Mouse (Mus musculus) midbrain, embryonic 10.5 days (tissue): ENCODE measurements around the gene Smyd4. TPM values are rescaled to one million over a fixed set of nuclear protein-coding genes. Genes with fewer than 3 reads are reported as not detected.

ENCODE experiments used
- DNase-seq: peaks from one replicate; pipeline ENCODE4 v3.0.0-alpha.2; 2017; ENCODE audit warnings: low spot score
- H3K27ac ChIP-seq: fragments of 300-500 bp; sonication (generic); replicated peaks from 2 replicates; pipeline ENCODE4 v1.5.1; 2016; ENCODE audit warnings: mild to moderate bottlenecking
- H3K27me3 ChIP-seq: fragments of 300-500 bp; sonication (generic); 2 replicates; pipeline ENCODE4 v1.6.1; 2016; ENCODE audit warnings: low read depth, mild to moderate bottlenecking; ENCODE audit not compliant: poor library complexity, severe bottlenecking
- H3K36me3 ChIP-seq: fragments of 300-500 bp; sonication (generic); 2 replicates; pipeline ENCODE4 v1.6.1; 2016; ENCODE audit warnings: mild to moderate bottlenecking, moderate library complexity
- H3K4me1 ChIP-seq: fragments of 300-500 bp; sonication (generic); 2 replicates; pipeline ENCODE4 v1.6.1; 2016
- H3K4me3 ChIP-seq: fragments of 300-500 bp; sonication (generic); 2 replicates; pipeline ENCODE4 v1.5.1; 2016; ENCODE audit warnings: mild to moderate bottlenecking, moderate library complexity
- H3K9me3 ChIP-seq: fragments of 300-500 bp; sonication (generic); replicated peaks from 2 replicates; pipeline ENCODE4 v1.6.1; 2016; ENCODE audit warnings: mild to moderate bottlenecking
- WGBS: fragments of 180-500 bp; shearing (Covaris S2); methylation state at CpG from one replicate; pipeline ENCODE4 v1.1.7; 2016; 5-methylcytosine and 5-hydroxymethylcytosine counted together
- polyA plus RNA-seq: library from polyadenylated mRNA; unstranded; fragments of >200 nt; fragmentation: Nextera tagmentation; extraction: Ambion mirVana; gene quantifications from 2 replicates; pipeline ENCODE4 v1.2.1, GENCODE M21; 2016

Smyd4 gene
- polyA plus RNA-seq, 1 experiment from 2014 or later = 17.5 TPM

DNA sequence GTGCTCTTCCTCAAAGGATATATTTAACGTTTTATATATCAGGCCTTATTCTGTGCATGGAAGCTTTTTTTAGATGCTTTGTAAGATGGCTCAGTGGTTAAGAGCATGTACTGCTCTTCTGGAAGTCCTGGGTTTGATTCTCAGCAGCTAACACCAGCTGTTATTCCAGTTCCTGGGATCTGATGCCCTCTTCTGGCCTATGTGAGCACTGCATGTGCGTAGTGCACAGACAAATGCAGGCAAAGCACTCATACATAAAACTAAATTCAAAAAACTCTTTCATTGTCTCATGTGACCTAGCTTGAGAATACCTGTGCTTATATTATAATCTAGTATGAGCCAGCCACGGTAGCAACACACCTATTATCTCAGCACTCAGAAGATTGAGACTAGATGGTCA lies 58.6 kb downstream of the Smyd4 start:
- Histone ChIP-seq H3K4me3 (no peak overlapping the region), H3K27ac (no peak overlapping the region), H3K9me3 (no peaks in the 10 kb centered on the region), H3K4me1 (peaks cover 7% of the 10 kb centered on the region), H3K36me3 (0 out of 2 replicates have a peak, but pooled peaks cover 4% of the 10 kb centered on the region), H3K27me3 (no peaks in the 10 kb centered on the region)
- peak; percentile 48 for DNase-seq
- WGBS = 35% methylated on average over 3 of the region's 3 CpGs

DNA sequence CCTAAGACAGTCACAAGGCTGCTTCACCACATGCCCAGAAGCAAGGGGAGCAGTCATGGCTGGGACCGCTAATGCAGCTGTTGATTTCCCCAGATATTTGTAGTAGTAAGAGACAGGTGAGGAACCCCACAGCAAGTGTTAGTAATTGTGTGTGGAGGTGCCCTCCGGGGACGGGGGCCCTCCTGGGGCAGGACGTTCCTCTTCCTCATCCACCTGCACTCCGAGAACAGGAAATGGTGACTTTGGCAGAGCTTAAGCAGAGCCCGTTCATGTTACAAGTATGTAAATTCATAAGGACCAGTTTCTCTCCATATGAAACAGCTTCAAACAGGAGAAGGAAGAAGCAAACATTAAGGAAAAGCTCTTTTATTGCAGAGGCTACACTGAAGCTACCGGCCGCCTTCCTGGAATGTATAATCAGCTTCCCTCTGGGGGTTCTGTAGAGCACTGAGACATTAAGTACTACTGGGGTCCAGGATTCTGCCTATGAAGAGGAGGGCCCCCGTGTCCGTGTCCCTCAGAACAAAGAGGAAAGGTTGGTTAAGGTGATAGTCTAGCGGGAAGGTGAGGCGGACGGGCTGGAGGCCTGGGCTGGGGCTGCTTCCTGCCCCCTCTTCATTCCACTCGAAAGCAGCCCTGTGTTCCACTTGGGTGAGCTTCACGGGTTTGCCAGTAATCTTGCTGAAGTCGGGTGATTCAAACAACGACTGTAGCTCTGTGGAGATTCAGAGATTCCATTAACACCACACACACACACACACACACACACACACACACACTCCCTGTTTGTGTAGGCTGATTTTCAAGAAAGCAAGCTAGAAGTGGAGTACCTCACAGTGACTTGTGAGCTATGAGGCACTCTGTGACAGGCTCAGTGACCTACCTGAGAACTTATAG lies 61.7 kb downstream of the Smyd4 start:
- 83% methylated on average over 17 of the region's 17 CpGs for WGBS
- DNase-seq = no peak
- 0 out of 2 replicates have a peak, but pooled peaks cover 4% of the 10 kb centered on the region for H3K36me3 ChIP-seq
- H3K4me3 ChIP-seq = no peak overlapping the region
- H3K27me3 ChIP-seq = no peaks in the 10 kb centered on the region
- no peaks in the 10 kb centered on the region for H3K9me3 ChIP-seq
- H3K4me1 ChIP-seq = peaks cover 4% of the 10 kb centered on the region; the same call in 1 of the 2 replicates
- no peak overlapping the region for H3K27ac ChIP-seq

DNA sequence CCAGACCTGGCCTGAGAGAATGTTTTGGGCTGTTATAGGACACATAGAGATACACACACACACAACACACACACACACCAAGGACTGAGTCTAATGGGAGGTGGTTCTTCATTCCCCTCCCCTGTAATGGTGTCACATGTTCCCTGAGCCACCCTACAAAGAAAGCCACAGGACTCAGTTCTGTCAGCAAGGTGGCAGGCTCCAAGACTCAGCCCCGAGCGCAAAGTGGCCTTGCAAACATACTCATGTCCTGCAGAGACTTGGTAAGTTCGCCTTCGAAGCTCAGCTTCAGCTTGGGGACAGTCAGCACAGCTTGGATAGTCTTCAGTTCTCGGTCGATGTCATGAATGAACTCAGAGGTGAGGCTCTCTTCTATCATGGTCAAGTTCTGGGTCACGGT lies 62.4 kb downstream of the Smyd4 start:
- Histone ChIP-seq H3K9me3 (no peaks in the 10 kb centered on the region), H3K27ac (no peak overlapping the region), H3K4me1 (peaks cover 4% of the 10 kb centered on the region; the same call in 1 of the 2 replicates), H3K4me3 (no peak overlapping the region), H3K27me3 (no peaks in the 10 kb centered on the region), H3K36me3 (0 out of 2 replicates have a peak, but pooled peaks cover 4% of the 10 kb centered on the region)
- DNase-seq = no peak
- WGBS = 93% methylated on average over 7 of the region's 7 CpGs

DNA sequence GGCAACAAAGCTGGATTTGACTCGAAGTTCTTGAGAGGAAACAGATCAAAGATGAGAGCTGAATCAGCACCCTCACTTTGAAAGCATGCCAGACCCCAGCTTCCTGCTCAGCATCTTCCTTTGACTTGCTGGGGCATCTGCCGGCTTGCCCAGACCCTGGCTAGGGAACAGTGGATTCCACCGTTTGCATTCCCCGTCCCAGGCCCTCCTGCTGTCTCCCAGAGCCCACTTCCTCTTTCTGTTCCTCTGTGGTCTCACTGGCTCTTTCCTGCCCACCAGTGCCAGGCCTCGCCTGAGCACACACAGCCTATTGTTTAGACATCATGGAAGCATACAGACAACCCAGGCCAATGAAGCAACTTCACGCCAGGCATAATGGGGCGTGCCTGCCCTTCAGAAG lies 66.9 kb downstream of the Smyd4 start:
- Histone ChIP-seq H3K27ac (0 out of 2 replicates have a peak overlapping the region, but pooled peaks have one; percentile 19), H3K27me3 (no peaks in the 10 kb centered on the region), H3K4me3 (no peak overlapping the region), H3K9me3 (no peaks in the 10 kb centered on the region), H3K36me3 (no peaks in the 10 kb centered on the region), H3K4me1 (peaks cover 4% of the 10 kb centered on the region; the same call in 1 of the 2 replicates)
- 71% methylated on average over 7 of the region's 7 CpGs for WGBS
- no peak for DNase-seq

DNA sequence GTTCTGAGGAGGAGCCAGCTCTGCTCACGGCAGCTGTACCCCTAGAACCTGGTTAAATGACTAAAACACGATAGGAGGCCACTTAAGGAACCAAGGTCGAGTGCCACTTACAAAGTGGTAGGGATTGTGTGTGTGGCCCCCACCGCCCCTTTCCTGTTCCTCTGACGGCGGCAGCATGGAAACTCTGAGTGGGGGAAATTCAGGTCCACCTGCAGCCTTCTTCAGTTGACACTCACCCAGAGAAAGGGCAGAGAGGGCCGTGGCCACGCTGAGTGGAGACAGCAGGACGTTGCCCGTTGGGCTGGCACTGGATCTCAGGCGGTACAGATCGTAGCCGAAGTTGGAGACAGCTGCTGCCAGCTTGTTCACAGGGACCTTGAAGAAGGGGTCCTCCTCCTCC lies 67.8 kb downstream of the Smyd4 start:
- WGBS = 91% methylated on average over 13 of the region's 13 CpGs
- no peaks in the 10 kb centered on the region for H3K36me3 ChIP-seq
- no peaks in the 10 kb centered on the region for H3K9me3 ChIP-seq
- no peak for DNase-seq
- 0 out of 2 replicates have a peak overlapping the region, but pooled peaks have one; percentile 13 for H3K27ac ChIP-seq
- H3K27me3 ChIP-seq = no peaks in the 10 kb centered on the region
- H3K4me3 ChIP-seq = no peak overlapping the region
- peaks cover 12% of the 10 kb centered on the region for H3K4me1 ChIP-seq

DNA sequence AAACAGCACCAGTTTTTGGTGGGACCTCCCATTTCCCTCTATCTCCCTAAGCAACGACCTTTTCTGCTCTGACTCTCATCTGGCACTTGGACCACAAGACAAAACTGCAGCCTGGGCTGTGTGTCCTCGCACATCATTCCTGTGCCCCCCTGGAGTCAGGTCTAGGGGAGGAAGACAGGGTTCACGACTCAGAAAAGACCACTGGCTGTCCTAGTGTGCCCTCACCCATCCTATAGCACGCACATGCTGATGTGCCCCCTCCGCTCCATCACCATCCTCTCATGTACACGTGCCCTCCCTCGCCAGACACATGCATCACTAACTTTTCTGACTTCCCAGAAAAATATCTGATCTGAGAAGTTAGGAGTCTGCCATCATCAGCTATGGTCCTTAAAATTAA lies 71.8 kb downstream of the Smyd4 start:
- WGBS = 81% methylated on average over 7 of the region's 7 CpGs
- H3K4me1 ChIP-seq = peaks cover 25% of the 10 kb centered on the region
- H3K27ac ChIP-seq = no peak overlapping the region

DNA sequence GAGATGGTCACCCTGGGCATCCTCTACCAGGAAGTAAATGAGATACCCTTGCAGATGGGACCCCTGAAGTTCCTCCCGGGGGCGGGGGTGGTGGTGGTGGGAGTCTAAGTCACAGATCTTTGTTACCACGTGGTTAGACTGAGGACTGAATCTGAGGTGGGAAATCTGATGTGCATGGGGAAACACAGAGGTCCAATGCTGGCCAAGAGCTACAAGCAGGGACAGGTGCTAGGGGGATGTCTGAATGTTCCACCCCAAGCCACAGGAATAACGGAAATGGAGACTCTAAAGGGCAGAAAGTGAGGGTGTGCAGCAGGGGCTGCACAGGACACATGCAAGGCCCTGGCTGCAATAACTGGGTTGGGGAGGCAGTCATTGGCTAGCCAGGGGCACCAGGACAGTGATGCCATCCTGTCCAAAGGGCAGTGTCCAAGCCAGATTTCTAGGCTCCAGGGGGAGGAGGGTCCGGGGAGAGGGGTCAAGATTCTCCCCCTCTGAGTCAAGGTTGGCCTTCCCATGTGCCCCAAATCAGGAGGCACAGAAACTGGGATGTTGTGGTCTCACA lies 72.7 kb downstream of the Smyd4 start:
- Histone ChIP-seq H3K27ac (peak overlapping the region; percentile 75), H3K4me1 (peaks cover 25% of the 10 kb centered on the region), H3K36me3 (no peaks in the 10 kb centered on the region), H3K4me3 (no peak overlapping the region), H3K27me3 (no peaks in the 10 kb centered on the region), H3K9me3 (no peaks in the 10 kb centered on the region)
- WGBS = 67% methylated on average over 5 of the region's 5 CpGs
- no peak for DNase-seq

More for the DNA sequence above, 71.8 kb downstream of the Smyd4 start:
- no peaks in the 10 kb centered on the region for H3K36me3 ChIP-seq
- H3K27me3 ChIP-seq = no peaks in the 10 kb centered on the region
- DNase-seq = no peak
- H3K9me3 ChIP-seq = no peaks in the 10 kb centered on the region
- no peak overlapping the region for H3K4me3 ChIP-seq

DNA sequence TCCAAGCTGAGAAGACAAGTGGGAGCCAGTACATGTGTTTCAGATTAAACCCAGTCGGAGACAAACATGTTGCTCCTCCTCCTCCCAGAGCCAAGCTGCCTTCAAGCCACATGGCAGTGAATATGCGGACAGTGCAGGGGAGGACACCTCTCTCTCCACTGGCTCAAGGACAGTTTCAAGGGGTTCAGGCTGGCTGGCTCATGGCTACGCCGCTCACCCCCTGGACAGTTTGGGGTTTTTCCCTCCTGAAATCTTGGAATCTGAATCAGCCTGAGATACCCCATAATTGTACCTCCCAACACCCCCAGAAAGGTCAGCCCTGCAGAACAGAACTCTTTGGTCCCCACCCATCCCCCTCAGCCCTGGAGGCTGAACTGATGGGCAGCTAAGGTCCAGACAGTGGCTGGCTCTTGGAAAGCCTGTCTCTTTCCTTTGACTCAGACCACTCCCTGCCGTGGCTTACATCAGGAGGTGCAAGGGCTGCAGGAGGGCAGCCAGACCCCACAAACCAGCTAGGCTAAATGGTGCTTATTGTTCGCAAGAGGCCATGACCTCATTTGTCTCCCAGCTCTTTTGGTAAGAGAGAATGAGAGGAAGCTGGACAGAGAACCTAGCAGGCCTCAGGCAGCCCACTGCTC lies 73.3 kb downstream of the Smyd4 start:
- WGBS = 48% methylated on average over 6 of the region's 6 CpGs
- no peak for DNase-seq
- no peaks in the 10 kb centered on the region for H3K27me3 ChIP-seq
- peak overlapping the region; percentile 38 for H3K4me3 ChIP-seq
- H3K9me3 ChIP-seq = no peaks in the 10 kb centered on the region
- H3K36me3 ChIP-seq = no peaks in the 10 kb centered on the region
- H3K27ac ChIP-seq = peak overlapping the region; percentile 75
- peaks cover 25% of the 10 kb centered on the region for H3K4me1 ChIP-seq

DNA sequence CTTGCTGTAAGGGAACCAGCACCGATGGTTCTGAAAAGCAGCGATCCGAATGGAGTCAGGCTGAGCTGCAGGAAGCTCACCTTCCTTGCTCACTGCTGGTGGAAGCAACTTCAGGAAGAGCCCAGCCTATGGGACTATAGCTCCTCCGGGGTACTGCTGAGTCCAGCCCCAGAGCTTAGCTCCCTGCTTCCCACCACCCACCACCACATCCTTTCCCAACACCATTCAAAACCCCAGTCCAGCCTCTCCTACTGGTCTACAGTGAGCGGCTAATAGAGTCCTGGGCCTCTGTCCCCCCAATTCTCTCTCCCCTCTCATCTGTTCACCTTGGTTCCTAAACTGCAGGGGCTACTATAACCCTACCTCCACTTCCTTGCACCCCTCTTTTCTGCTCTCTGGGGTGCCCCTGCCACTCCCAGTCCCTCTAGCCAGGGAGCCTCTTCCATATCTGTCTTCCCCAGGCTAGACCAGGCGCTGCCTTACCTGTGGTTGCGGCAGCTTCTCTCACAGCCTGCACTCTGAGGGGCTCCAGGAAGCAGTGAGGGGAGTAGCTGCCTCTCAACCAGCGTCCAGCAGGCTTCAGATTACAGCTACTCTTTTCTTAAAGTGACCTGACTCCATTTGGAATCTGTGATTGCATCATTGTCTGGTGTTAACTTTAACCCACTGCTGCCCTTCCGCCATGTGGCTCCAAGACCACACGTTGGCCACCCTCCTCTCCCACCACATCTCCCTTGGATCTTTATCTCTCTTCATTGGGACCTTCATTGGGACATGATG lies 74.0 kb downstream of the Smyd4 start, which contains the start of gene Serpinf1:
Gene Serpinf1 (minus strand): TSS at position 689 of the 780 bp plus-strand sequence.
- H3K9me3 ChIP-seq = no peaks in the 10 kb centered on the region
- H3K4me1 ChIP-seq = peaks cover 25% of the 10 kb centered on the region
- no peaks in the 10 kb centered on the region for H3K27me3 ChIP-seq
- H3K27ac ChIP-seq = peak within 1 kb of the TSS; percentile 75
- no peaks in the 10 kb centered on the region for H3K36me3 ChIP-seq
- WGBS = 61% methylated on average over 10 of the region's 10 CpGs
- peak within 1 kb of the TSS; percentile 38 for H3K4me3 ChIP-seq
- DNase-seq = no peak

DNA sequence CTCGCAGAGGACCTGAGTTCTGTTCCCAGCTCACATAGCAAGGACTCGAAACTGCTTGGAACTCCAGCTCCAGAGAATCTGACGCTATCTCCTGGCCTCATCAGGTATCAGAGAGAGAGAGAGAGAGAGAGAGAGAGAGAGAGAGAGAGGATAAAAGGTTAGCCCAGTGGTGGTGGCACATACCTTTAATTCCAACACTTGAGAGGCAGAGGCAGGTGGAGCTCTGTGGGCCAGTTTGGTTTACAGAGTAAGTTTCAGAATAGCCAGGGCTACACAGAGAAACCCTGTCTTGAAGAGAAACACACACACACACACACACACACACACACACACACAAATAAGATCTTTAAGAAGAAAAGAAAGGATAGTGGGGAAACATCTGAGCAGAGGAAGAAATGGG lies 74.9 kb downstream of the Smyd4 start:
- no peak overlapping the region for H3K27ac ChIP-seq
- DNase-seq = no peak
- no peaks in the 10 kb centered on the region for H3K9me3 ChIP-seq
- WGBS = 95% methylated on average over 3 of the region's 3 CpGs
- no peaks in the 10 kb centered on the region for H3K27me3 ChIP-seq
- no peak overlapping the region for H3K4me3 ChIP-seq
- H3K4me1 ChIP-seq = peaks cover 25% of the 10 kb centered on the region
- no peaks in the 10 kb centered on the region for H3K36me3 ChIP-seq

DNA sequence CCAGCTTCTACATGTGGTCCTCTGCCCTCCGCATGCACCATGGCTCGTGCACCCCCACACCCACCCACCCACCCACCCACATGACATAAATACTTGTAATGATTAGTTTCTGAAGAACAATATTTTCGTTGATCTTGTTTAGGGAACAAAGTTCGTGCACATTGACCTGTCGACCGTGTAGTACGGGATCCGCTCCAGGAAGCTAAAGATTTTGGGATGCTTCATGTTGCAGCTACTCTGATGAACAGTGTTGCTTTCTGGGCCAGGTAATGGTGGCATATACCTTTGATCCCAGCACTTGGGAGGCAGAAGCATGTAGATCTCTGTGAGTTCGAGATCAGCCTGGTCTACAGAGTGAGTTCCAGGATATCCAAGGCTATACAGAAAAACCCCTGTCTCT lies 75.8 kb downstream of the Smyd4 start:
- H3K4me3 ChIP-seq = no peak overlapping the region
- DNase-seq = no peak
- WGBS = 92% methylated on average over 9 of the region's 9 CpGs
- peaks cover 25% of the 10 kb centered on the region for H3K4me1 ChIP-seq
- no peaks in the 10 kb centered on the region for H3K9me3 ChIP-seq
- H3K27ac ChIP-seq = no peak overlapping the region
- H3K27me3 ChIP-seq = no peaks in the 10 kb centered on the region
- no peaks in the 10 kb centered on the region for H3K36me3 ChIP-seq

DNA sequence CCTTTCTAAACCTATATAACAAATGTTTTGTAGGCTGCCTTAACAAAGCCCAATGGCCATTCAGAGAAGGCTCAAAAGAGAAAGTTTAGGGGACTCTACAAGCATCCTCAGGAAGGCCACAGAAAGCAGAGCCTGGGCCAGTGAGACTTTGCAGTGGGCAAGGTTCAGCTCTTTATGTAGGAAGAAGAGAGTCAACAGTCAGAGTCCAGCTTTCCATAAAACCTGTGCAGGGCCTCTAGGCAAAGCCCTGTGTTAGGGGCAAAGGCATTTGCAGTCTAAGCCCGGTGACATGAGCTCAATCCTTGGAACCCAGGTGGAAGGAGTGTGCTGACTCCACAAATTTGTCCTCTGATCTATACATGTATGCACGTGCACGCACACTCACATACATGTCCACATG lies 76.2 kb downstream of the Smyd4 start:
- 94% methylated on average over 3 of the region's 3 CpGs for WGBS
- Histone ChIP-seq H3K27ac (no peak overlapping the region), H3K36me3 (no peaks in the 10 kb centered on the region), H3K9me3 (no peaks in the 10 kb centered on the region), H3K4me3 (no peak overlapping the region), H3K4me1 (peaks cover 25% of the 10 kb centered on the region), H3K27me3 (no peaks in the 10 kb centered on the region)
- no peak for DNase-seq
